ENCODE assay signal across 8 mouse cellular contexts in genomic region chr11:101119761-101120544, GRCm38 (mm10). TPM values are rescaled to one million over a fixed set of nuclear protein-coding genes. Genes with fewer than 3 reads are reported as not detected.
DNase-seq lines count a peak whose midpoint lies in the region; ATAC-seq and TF ChIP-seq lines count a peak whose summit lies in the region.

Gene Retreg3, minus strand, starts transcription at chr11:101119893.
Gene Tubg1, plus strand, starts transcription at chr11:101119938.

- H3K27me3 ChIP-seq in megakaryocyte, embryonic 14.5 days (replicated peaks) = no peaks in the 10 kb centered on the region

- peak; percentile 90 for TF ChIP-seq POLR2A in cortical plate, adult 2 months (IDR thresholded peaks at IDR 0.05; ENCODE audit: extremely low read depth, insufficient read depth, low read length)

- H3K4me1 ChIP-seq in cortical plate, adult 2 months (ENCODE audit: control insufficient read depth, insufficient read depth, low read length) = peaks cover 4% of the 10 kb centered on the region; the same call in 1 of the 2 replicates
- peaks cover 61% of the 10 kb centered on the region for H3K4me1 ChIP-seq in megakaryocyte, embryonic 14.5 days

- peaks cover 48% of the 10 kb centered on the region for H3K36me3 ChIP-seq in megakaryocyte, embryonic 14.5 days (replicated peaks; ENCODE audit: low read length)

- no peaks in the 10 kb centered on the region for H3K9me3 ChIP-seq in megakaryocyte, embryonic 14.5 days

- TF ChIP-seq CTCF in cortical plate, adult 2 months (IDR thresholded peaks at IDR 0.05; ENCODE audit: extremely low read depth, insufficient read depth, low read length) = no peak

- H3K27ac ChIP-seq in cortical plate, adult 2 months (ENCODE audit: insufficient read depth, low read length) = peak within 1 kb of the TSS; percentile 69

- H3K4me3 ChIP-seq in cortical plate, adult 2 months (ENCODE audit: insufficient read depth, low read length) = peak within 1 kb of the TSS; percentile 52
- peak within 1 kb of the TSS; percentile 96 for H3K4me3 ChIP-seq in megakaryocyte, embryonic 14.5 days (replicated peaks)

- ATAC-seq in activated CD4-positive, CD25-positive, alpha-beta regulatory T cell, adult 4 months = peak; percentile 86

- DNase-seq in gastrocnemius, adult 8-10 months (ENCODE audit: low spot score in 2 of 2) = peak; percentile 95 to 98
- peak; percentile 99 for DNase-seq in hindlimb bud, embryonic 11.5 days (ENCODE audit: extremely low spot score, low read depth, low spot score)
- DNase-seq in left cerebral cortex, adult 8-10 months (ENCODE audit: low spot score in 2 of 2) = peak; percentile 99
- peak; percentile 99 to 100 for DNase-seq in right cerebral cortex, postnatal 10 days (ENCODE audit: low spot score in 2 of 2)
- DNase-seq in urinary bladder, postnatal 25 days (ENCODE audit: low spot score) = peak; percentile 99

RNA-seq across cellular contexts. Expression of gene Retreg3, which starts in this region (rescaled TPM):
- polyA plus RNA-seq in activated CD4-positive, CD25-positive, alpha-beta regulatory T cell, adult 4 months (2017; shearing (Covaris generic)) = 10 to 100 TPM; 14.4 to 24.7 TPM
- 63.2 and 65.7 TPM in 2 replicates for polyA plus RNA-seq in cortical plate, adult 2 months (2012; rRNA removed)
- total RNA-seq in gastrocnemius, adult 8-10 months (2022) = 10 to 100 TPM; 28.8 to 30.4 (median 30.1) TPM
- total RNA-seq in left cerebral cortex, adult 8-10 months (2022) = 10 to 100 TPM; 50.1 to 52.2 (median 50.9) TPM
- polyA plus RNA-seq in megakaryocyte, embryonic 14.5 days (2012; ENCODE audit: insufficient read depth, low replicate concordance) = 1.6 and 6.2 TPM in 2 replicates

RNA-seq across cellular contexts. Expression of gene Tubg1, which starts in this region (rescaled TPM):
- 10 to 100 TPM; 17.7 to 26.8 TPM for polyA plus RNA-seq in activated CD4-positive, CD25-positive, alpha-beta regulatory T cell, adult 4 months (2017; shearing (Covaris generic))
- polyA plus RNA-seq in cortical plate, adult 2 months (2012; rRNA removed) = 15.2 and 15.3 TPM in 2 replicates
- 10 to 100 TPM; 23.2 to 27.9 (median 25.9) TPM for total RNA-seq in gastrocnemius, adult 8-10 months (2022)
- total RNA-seq in left cerebral cortex, adult 8-10 months (2022) = 10 to 100 TPM; 47.1 to 49.2 (median 47.9) TPM
- polyA plus RNA-seq in megakaryocyte, embryonic 14.5 days (2012; ENCODE audit: insufficient read depth, low replicate concordance) = 63.2 and 80.7 TPM in 2 replicates

Comparison
In these comparisons a context has a peak if more than half of its experiments do, and no peak if none do; other contexts are left out.
1. Peak in every context shown above with its lines: DNase-seq, ATAC-seq, H3K4me3 ChIP-seq and H3K27ac ChIP-seq.